Mouse (Mus musculus): ENCODE measurements around the gene Sf3a2.
"Not testable (repeated sequence)": the region's sequence is repeated elsewhere in the genome, so short reads cannot be mapped to it uniquely, and the experiment has no call there.

The Sf3a2 gene

GRCm38 (mm10) chr10:80804916-80805315 is 6.9 kb downstream of the Sf3a2 start, which contains the start of gene Amh:
Gene Amh, plus strand, starts transcription at chr10:80805243.
- DNase-seq (ENCODE audit: low read depth), result no peak

- no peak for DNase-seq (ENCODE audit: low read depth)
These were observed 7.3 kb downstream of the Sf3a2 start for GRCm38 (mm10) chr10:80805322-80805721.

GRCm38 (mm10) chr10:80805925-80806324 is 7.9 kb downstream of the Sf3a2 start:
- DNase-seq (ENCODE audit: low read depth), result peak; percentile 55

GRCm38 (mm10) chr10:80806341-80807056 is 8.5 kb downstream of the Sf3a2 start:
- DNase-seq (ENCODE audit: low read depth), result no peak

- DNase-seq (ENCODE audit: low read depth), result no peak
These were observed 9.1 kb downstream of the Sf3a2 start for GRCm38 (mm10) chr10:80807057-80807627.

- no peak for DNase-seq (ENCODE audit: low read depth)
These were observed 10.3 kb downstream of the Sf3a2 start for GRCm38 (mm10) chr10:80808099-80808984.

GRCm38 (mm10) chr10:80808985-80809632 is 11.1 kb downstream of the Sf3a2 start:
- DNase-seq (ENCODE audit: low read depth), result no peak

GRCm38 (mm10) chr10:80810084-80810483 is 12.1 kb downstream of the Sf3a2 start:
- no peak for DNase-seq (ENCODE audit: low read depth)

- no peak for DNase-seq (ENCODE audit: low read depth)
These were observed 14.5 kb downstream of the Sf3a2 start for GRCm38 (mm10) chr10:80812391-80813041.

GRCm38 (mm10) chr10:80813366-80813765 is 15.4 kb downstream of the Sf3a2 start, which contains the start of gene Jsrp1:
Gene Jsrp1, minus strand, starts transcription at chr10:80813498.
- DNase-seq (ENCODE audit: low read depth), result no peak

- no peak for DNase-seq (ENCODE audit: low read depth)
These were observed 16.8 kb downstream of the Sf3a2 start for GRCm38 (mm10) chr10:80814800-80815199.

- DNase-seq (ENCODE audit: low read depth), result not testable (repeated sequence)
These were observed 18.3 kb downstream of the Sf3a2 start for GRCm38 (mm10) chr10:80816303-80816702.

GRCm38 (mm10) chr10:80817164-80817563 is 19.2 kb downstream of the Sf3a2 start:
- DNase-seq (ENCODE audit: low read depth), result no peak

- peak; percentile 74 for DNase-seq (ENCODE audit: low read depth)
These were observed 20.0 kb downstream of the Sf3a2 start for GRCm38 (mm10) chr10:80817955-80818354.

- no peak for DNase-seq (ENCODE audit: low read depth)
These were observed 20.7 kb downstream of the Sf3a2 start for GRCm38 (mm10) chr10:80818599-80819281.

- DNase-seq (ENCODE audit: low read depth), result no peak
These were observed 21.4 kb downstream of the Sf3a2 start for GRCm38 (mm10) chr10:80819406-80819805.

- DNase-seq (ENCODE audit: low read depth), result peak; percentile 65
These were observed 24.0 kb downstream of the Sf3a2 start for GRCm38 (mm10) chr10:80821991-80822390.

GRCm38 (mm10) chr10:80822528-80822927 is 24.5 kb downstream of the Sf3a2 start:
- no peak for DNase-seq (ENCODE audit: low read depth)

GRCm38 (mm10) chr10:80823316-80823715 is 25.3 kb downstream of the Sf3a2 start:
- no peak for DNase-seq (ENCODE audit: low read depth)

GRCm38 (mm10) chr10:80823847-80824643 is 26.0 kb downstream of the Sf3a2 start:
- DNase-seq (ENCODE audit: low read depth), result peak; percentile 79
